Mouse (Mus musculus) C2C12 (cell line): ENCODE data around the gene Nlk. TPM values are rescaled to one million over a fixed set of nuclear protein-coding genes. Genes with fewer than 3 reads are reported as not detected.

Experiments
- H3K27me3 ChIP-seq: one replicate; pipeline ENCODE4 v1.6.1; 2011; ENCODE audit not compliant: control insufficient read depth, insufficient read depth, insufficient read length
- H3K36me3 ChIP-seq: one replicate; pipeline ENCODE4 v1.6.1; 2011; ENCODE audit not compliant: control insufficient read depth, insufficient read depth
- H3K4me3 ChIP-seq: one replicate; pipeline ENCODE4 v1.5.1; 2011; ENCODE audit warnings: mild to moderate bottlenecking, control low read depth; ENCODE audit not compliant: poor library complexity, insufficient read depth, severe bottlenecking
- H3K79me2 ChIP-seq: one replicate; pipeline ENCODE4 v1.6.1; 2011; ENCODE audit not compliant: control insufficient read depth, insufficient read depth
- H3K79me3 ChIP-seq: one replicate; pipeline ENCODE4 v1.6.1; 2011; ENCODE audit warnings: low read depth, control low read depth
- H3ac ChIP-seq: one replicate; pipeline ENCODE3; 2011; ENCODE audit warnings: low read depth; ENCODE audit not compliant: control insufficient read depth, insufficient read length
- CEBPB ChIP-seq: IDR thresholded peaks from one replicate; pipeline ENCODE4 v1.6.1; 2011; ENCODE audit warnings: low read depth, mild to moderate bottlenecking, control low read depth, moderate library complexity
- CTCF ChIP-seq: IDR thresholded peaks from one replicate; pipeline ENCODE4 v1.5.1; 2011; ENCODE audit not compliant: control insufficient read depth, insufficient read depth, insufficient read length
- FOSL1 ChIP-seq: IDR thresholded peaks from one replicate; pipeline ENCODE4 v1.8.0; 2011; ENCODE audit warnings: mild to moderate bottlenecking, low read length; ENCODE audit not compliant: poor library complexity, insufficient read depth, severe bottlenecking
- MAX ChIP-seq: IDR thresholded peaks from one replicate; pipeline ENCODE4 v1.6.1; 2011; ENCODE audit warnings: mild to moderate bottlenecking, control low read depth
- MYOD1 ChIP-seq: IDR thresholded peaks from one replicate; pipeline ENCODE4 v1.6.1; 2011; ENCODE audit warnings: low read depth; ENCODE audit not compliant: control insufficient read depth, insufficient read length
- MYOG ChIP-seq: IDR thresholded peaks from one replicate; pipeline ENCODE4 v1.6.1; 2011; ENCODE audit not compliant: control insufficient read depth, insufficient read length; ENCODE audit errors: extremely low read depth
- USF1 ChIP-seq: IDR thresholded peaks from one replicate; pipeline ENCODE4 v1.6.1; 2011; ENCODE audit warnings: low read depth, mild to moderate bottlenecking, control low read depth, moderate library complexity
- polyA plus RNA-seq: library from polyadenylated mRNA; unstranded; fragments of >200 nt; fragmentation: generic; extraction: Trizol; gene quantifications from one replicate; pipeline ENCODE4 v1.2.1, GENCODE M21; 2012; ENCODE audit warnings: missing spikeins

Gene Nlk
- polyA plus RNA-seq, 1 experiment: 5.9 TPM

DNA sequence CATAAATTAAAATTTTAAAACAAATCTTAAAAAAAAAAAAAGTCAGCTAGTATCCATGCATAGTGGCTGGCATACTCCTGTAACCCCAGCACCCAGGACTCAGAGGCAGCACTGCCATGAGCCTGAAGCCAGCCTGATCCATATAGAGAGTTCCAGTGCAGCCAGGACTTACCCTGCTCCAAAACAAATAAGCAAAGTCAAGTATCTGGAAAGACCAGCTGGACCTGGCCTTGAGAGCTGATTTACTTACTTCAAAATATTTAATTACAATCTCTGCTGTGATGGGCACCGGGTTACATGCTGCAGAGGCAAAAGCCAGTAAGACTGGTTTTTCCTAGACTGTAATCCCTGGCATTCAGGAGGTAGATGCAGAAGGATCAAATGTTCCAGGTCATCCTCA lies 27.6 kb upstream of the Nlk start:
- Histone ChIP-seq H3K79me2 (no peaks in the 10 kb centered on the region), H3K27me3 (peaks cover 27% of the 10 kb centered on the region), H3K36me3 (no peaks in the 10 kb centered on the region), H3ac (no peak overlapping the region), H3K4me3 (no peak overlapping the region), H3K79me3 (no peaks in the 10 kb centered on the region)
- TF ChIP-seq MYOD1: no peak
- TF ChIP-seq MAX: no peak
- no peak for TF ChIP-seq USF1
- TF ChIP-seq MYOG: no peak
- TF ChIP-seq FOSL1: no peak
- TF ChIP-seq CTCF: no peak

DNA sequence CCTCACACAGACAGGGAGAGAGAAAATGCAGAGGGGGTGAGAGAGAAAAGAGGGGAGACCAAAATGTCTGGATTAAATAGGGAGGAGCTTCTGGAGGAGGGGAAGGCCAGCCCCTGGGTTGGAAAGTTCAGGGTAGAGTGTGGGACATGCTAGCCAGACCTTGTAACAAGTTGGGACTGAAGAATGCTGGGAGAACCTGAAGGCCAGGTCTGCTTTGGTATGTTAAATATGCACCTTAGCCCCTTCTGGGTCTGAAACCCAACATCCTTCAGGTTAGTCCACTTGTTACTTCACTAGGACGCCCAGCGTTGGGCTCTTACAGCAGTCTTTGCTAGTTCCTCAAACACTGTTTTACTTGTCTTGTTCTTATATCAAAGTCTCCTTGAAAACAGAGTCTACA lies 24.2 kb upstream of the Nlk start:
- Histone ChIP-seq H3K36me3 (no peaks in the 10 kb centered on the region), H3K27me3 (peaks cover 24% of the 10 kb centered on the region), H3K79me3 (no peaks in the 10 kb centered on the region), H3K79me2 (no peaks in the 10 kb centered on the region), H3K4me3 (no peak overlapping the region), H3ac (no peak overlapping the region)
- TF ChIP-seq FOSL1 (no peak), CTCF (no peak), MYOG (no peak), CEBPB (no peak), USF1 (no peak), MYOD1 (no peak), MAX (no peak)

DNA sequence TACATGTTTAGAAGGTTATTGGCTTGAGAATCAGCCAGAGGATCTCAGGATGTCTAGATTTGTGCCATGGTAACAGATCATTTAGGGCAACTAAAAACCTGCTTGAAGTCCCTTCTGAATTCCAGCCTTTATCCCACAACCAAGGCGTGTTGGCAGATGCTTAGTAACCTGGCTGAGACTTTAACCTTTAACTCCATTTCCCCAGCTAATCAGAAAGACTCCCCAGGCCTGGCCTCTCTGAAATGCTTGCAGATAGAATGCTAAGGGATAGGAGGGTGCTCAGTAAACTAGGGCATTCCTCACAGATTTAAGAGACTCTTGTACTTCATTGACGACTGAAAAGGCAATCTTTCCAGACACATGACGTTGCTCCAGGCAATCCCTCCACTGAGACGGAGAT lies 20.5 kb upstream of the Nlk start:
- Histone ChIP-seq H3K27me3 (peaks cover 14% of the 10 kb centered on the region), H3ac (no peak overlapping the region), H3K79me3 (no peaks in the 10 kb centered on the region), H3K36me3 (no peaks in the 10 kb centered on the region), H3K79me2 (no peaks in the 10 kb centered on the region), H3K4me3 (no peak overlapping the region)
- no peak for TF ChIP-seq MAX

DNA sequence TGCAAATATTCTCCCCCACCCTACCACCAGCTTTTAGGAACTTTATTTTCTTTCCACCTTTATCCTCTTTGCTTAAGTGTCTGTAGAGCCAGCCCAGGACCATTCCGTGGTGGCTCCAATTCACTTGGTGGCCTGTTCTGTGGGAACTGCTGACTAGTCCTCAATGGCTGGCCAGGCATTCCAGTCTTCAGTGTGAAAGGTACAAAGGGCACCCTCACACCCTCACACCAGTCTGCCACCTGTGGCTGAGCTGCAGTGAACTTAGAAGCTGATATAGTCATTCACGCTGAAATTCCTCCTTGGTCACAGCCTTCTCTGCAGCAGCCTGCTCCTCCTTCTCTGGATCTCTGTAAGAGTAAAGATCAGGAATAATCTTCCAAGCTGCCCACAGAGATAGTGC lies 11.5 kb upstream of the Nlk start:
- H3K27me3 ChIP-seq: no peaks in the 10 kb centered on the region
- no peaks in the 10 kb centered on the region for H3K79me2 ChIP-seq
- H3K4me3 ChIP-seq: no peak overlapping the region
- TF ChIP-seq MAX (no peak), USF1 (no peak), MYOG (no peak), FOSL1 (no peak), MYOD1 (no peak), CEBPB (no peak), CTCF (no peak)
- no peaks in the 10 kb centered on the region for H3K36me3 ChIP-seq
- no peak overlapping the region for H3ac ChIP-seq
- H3K79me3 ChIP-seq: no peaks in the 10 kb centered on the region

DNA sequence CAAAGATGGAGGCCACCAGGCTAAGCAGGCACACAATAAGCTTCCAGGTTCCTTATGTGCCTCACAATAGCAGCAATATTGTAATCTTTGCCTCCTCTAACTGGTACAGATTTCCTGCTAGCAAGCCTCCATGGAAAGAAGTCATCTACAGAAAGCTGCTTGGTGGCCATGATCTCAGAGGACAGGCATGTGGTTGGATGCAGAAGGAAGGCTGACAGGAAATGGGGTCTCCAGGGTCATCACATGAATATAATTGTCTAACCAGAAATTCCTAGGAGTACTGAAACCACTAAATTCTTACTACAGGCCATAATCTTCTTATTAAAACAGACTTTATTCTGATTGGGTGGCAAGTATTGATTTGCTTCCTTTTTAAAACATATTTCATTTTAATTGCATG lies 8.9 kb upstream of the Nlk start:
- H3K27me3 ChIP-seq: no peaks in the 10 kb centered on the region
- no peak overlapping the region for H3K4me3 ChIP-seq
- TF ChIP-seq MAX: no peak
- no peak for TF ChIP-seq MYOG
- TF ChIP-seq FOSL1: no peak
- TF ChIP-seq CTCF: no peak
- TF ChIP-seq USF1: no peak
- no peak for TF ChIP-seq CEBPB
- TF ChIP-seq MYOD1: no peak
- no peaks in the 10 kb centered on the region for H3K36me3 ChIP-seq
- no peaks in the 10 kb centered on the region for H3K79me2 ChIP-seq
- H3K79me3 ChIP-seq: no peaks in the 10 kb centered on the region
- no peak overlapping the region for H3ac ChIP-seq

DNA sequence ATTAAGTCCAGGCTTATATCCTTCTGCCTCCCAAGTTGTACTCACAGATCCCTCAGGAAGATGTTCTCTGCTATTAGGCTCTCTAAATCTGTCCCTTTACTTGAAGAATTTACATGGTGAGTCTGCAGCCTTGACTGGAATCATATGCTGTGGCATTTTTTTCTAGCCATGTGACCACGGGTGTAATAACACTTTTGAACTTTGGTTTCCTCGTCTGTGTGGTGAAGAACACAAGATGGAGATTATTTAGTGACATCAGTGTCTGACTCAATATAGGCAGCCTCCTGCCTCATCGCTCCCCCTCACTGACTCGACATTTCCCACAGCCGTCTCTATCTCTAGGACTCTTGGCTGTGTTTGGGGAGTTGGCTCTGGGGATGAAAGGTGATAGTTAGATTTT lies 5.9 kb upstream of the Nlk start:
- Histone ChIP-seq H3K79me3 (no peaks in the 10 kb centered on the region), H3ac (no peak overlapping the region), H3K27me3 (no peaks in the 10 kb centered on the region), H3K36me3 (no peaks in the 10 kb centered on the region), H3K79me2 (no peaks in the 10 kb centered on the region), H3K4me3 (no peak overlapping the region)
- no peak for TF ChIP-seq CEBPB
- no peak for TF ChIP-seq MAX
- TF ChIP-seq CTCF: no peak
- TF ChIP-seq FOSL1: no peak
- TF ChIP-seq MYOD1: no peak
- no peak for TF ChIP-seq USF1
